ENCODE assay signal across 9 mouse cellular contexts in the genomic region with DNA sequence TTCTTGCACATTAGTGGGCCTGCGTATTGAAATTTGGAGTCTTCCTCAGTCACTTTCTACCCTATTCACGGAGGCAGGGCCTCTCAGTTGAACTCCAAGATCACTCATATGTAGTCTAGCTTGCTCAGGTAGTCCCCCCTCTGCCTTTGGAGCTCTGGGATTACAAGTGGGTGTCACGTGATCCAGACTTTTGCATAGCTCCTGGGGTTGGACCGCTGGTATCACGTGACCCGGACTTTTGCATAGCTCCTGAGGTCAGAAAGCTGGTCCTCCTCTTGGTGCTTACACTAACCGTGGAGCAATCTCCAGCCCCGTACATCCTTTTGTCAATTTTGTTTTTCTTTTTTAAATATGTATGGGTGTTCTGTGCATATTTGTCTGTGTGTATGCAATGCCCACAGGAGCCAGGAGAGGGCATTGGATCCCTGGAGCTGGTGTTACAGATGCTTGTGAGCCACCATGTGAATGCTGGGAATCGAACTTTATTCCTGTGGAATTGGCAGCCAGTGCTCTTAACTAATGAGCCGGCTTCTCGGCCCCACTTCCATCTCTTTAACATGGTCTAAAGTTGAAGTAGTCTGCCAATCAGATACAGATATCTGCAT.
DNase-seq lines count a peak whose midpoint lies in the region; ATAC-seq and TF ChIP-seq lines count a peak whose summit lies in the region.
"Had no signal": no experiment of that assay in that cellular context is flagged by ENCODE, and none has a peak within 500 bp of the region (broad histone marks: within the 10 kb centered on the region; RNA-seq: fewer than 3 reads in every experiment).

No protein-coding gene starts in this region.

- H3K27ac ChIP-seq in layer of hippocampus, adult 2 months: no peak overlapping the region
- no peak overlapping the region for H3K27ac ChIP-seq in liver, postnatal 0 days (ENCODE audit: low read depth)

- CTCF ChIA-PET in Patski (lab: Charles Lee): interaction anchor here (0.8 to 1.2 kb wide), 3 partner anchors 9 to 54 kb away, joined by 3 read pairs; no protein-coding TSS in a partner anchor

- H3K27me3 ChIP-seq in Patski: no peaks in the 10 kb centered on the region
- no peaks in the 10 kb centered on the region for H3K27me3 ChIP-seq in liver, postnatal 0 days (ENCODE audit: insufficient read depth, low read length)

- no peaks in the 10 kb centered on the region for H3K9me3 ChIP-seq in liver, postnatal 0 days (ENCODE audit: low read length)

- TF ChIP-seq EP300 in liver, postnatal 0 days (IDR thresholded peaks at IDR 0.05; ENCODE audit: low read depth): no peak

- in situ Hi-C loops in Patski (cut with MboI; ENCODE audit: low pct_unique_long_range_greater_than_20kb): no loop called here

- DNase-seq in adrenal gland, postnatal 10 days: peak; percentile 19
- DNase-seq in adrenal gland, postnatal 25 days: no peak
- DNase-seq in layer of hippocampus, adult 2 months (ENCODE audit: low spot score in 2 of 2): no peak
- DNase-seq in layer of hippocampus, postnatal 36 days: no peak
- DNase-seq in Patski (ENCODE audit: low read depth, low spot score): no peak
- no peak for DNase-seq in liver, postnatal 0 days
- no peak for DNase-seq in natural killer cell, adult 2 months (ENCODE audit: low spot score in 2 of 2)
- DNase-seq in urinary bladder, postnatal 4 days (ENCODE audit: low spot score in 2 of 2): no peak
- DNase-seq: B cell, adult 2 months had no signal

- no peaks in the 10 kb centered on the region for H3K36me3 ChIP-seq in liver, postnatal 0 days (replicated peaks; ENCODE audit: insufficient read depth, low read length)

- no peak for ATAC-seq in Patski
- no peak for ATAC-seq in liver, postnatal 0 days

- no peak overlapping the region for H3K4me3 ChIP-seq in layer of hippocampus, adult 2 months
- H3K4me3 ChIP-seq in liver, postnatal 0 days (ENCODE audit: low read depth, low read length): no peak overlapping the region

- POLR2A ChIA-PET in Patski (lab: Charles Lee): no interaction called here

- 84% methylated on average over 11 of the region's 11 CpGs for WGBS in liver, postnatal 0 days (ENCODE audit: insufficient replicate concordance)

- H3K4me1 ChIP-seq in liver, postnatal 0 days (ENCODE audit: insufficient read depth): peaks cover 3% of the 10 kb centered on the region; the same call in 1 of the 2 replicates

- H3K4me2 ChIP-seq in liver, postnatal 0 days (ENCODE audit: low read depth, low read length): no peak overlapping the region

- peak; percentile 67 for TF ChIP-seq CTCF in layer of hippocampus, adult 2 months (conservative IDR thresholded peaks at IDR 0.05)
- peak; percentile 57 for TF ChIP-seq CTCF in Patski (IDR thresholded peaks at IDR 0.05)
- TF ChIP-seq CTCF in liver, postnatal 0 days (IDR thresholded peaks at IDR 0.05; ENCODE audit: low read depth): peak; percentile 50

- no peak overlapping the region for H3K9ac ChIP-seq in liver, postnatal 0 days (replicated peaks)
